Mouse (Mus musculus): ENCODE measurements around the gene Xdh. TPM values are rescaled to one million over a fixed set of nuclear protein-coding genes. Genes with fewer than 3 reads are reported as not detected.

The Xdh gene
- polyA plus RNA-seq, 1 experiment from 2014 or later: 0.11 TPM

Other genes with a start within 250 kb of the Xdh start
- 5.4 and 8.4 TPM in 2 replicates for gene Galnt14, start 239.7 kb downstream of the Xdh start, polyA plus RNA-seq (2014; fragmentation: Nextera tagmentation; extraction: Ambion mirVana)
- gene Ehd3, start 146.1 kb downstream of the Xdh start, polyA plus RNA-seq (2014; fragmentation: Nextera tagmentation; extraction: Ambion mirVana): 9.0 and 9.1 TPM in 2 replicates
- gene Srd5a2, start 97.7 kb upstream of the Xdh start, polyA plus RNA-seq (2014; fragmentation: Nextera tagmentation; extraction: Ambion mirVana): not detected in 2 replicates